ENCODE assay signal across 28 mouse cellular contexts in the genomic region with DNA sequence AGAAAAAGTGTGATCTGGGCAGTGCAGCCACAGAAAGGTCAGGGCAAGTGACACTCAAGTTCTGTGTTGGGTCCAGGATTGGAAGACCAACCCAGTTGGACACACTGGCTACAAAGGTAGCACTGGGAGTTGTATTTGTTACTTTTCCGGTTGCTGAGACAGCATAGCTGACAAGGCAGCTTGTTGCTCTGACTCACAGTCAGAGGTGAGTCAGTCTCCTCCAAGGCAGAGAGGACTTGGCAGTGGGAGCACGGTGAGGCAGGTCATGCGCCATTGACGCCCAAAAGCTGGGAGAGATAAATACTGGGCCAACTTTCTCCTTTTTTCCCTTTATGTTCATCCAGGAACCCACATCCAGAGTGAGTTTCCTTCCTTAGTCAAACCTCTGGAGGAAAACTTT.
DNase-seq lines count a peak whose midpoint lies in the region; ATAC-seq and TF ChIP-seq lines count a peak whose summit lies in the region.
"Had no signal": no experiment of that assay in that cellular context is flagged by ENCODE, and none has a peak within 500 bp of the region (broad histone marks: within the 10 kb centered on the region; RNA-seq: fewer than 3 reads in every experiment).

No protein-coding gene starts in this region.

- no peak for DNase-seq in heart, embryonic 10.5 days (ENCODE audit: low spot score)
- DNase-seq in adrenal gland, postnatal 36 days: peak; percentile 64 to 67
- no peak for DNase-seq in forebrain, embryonic 14.5 days (ENCODE audit: low spot score)
- no peak for DNase-seq in gastrocnemius, postnatal 36 days
- DNase-seq in left cerebral cortex, postnatal 25 days (ENCODE audit: low spot score in 2 of 2): no peak
- DNase-seq: heart, postnatal 10 days; kidney, postnatal 36 days; liver, embryonic 13.5 days; lung, adult 2 months; lung, postnatal 14 days; midbrain, embryonic 14.5 days; retina, postnatal 1 day; right cerebral cortex, postnatal 4 days; thymus, adult 18-20 months; thymus, postnatal 4 days had no signal

- H3K36me3 ChIP-seq in heart, embryonic 10.5 days: no peaks in the 10 kb centered on the region
- no peaks in the 10 kb centered on the region for H3K36me3 ChIP-seq in heart, embryonic 12.5 days
- no peaks in the 10 kb centered on the region for H3K36me3 ChIP-seq in C2C12 (ENCODE audit: control insufficient read depth, insufficient read depth)
- no peaks in the 10 kb centered on the region for H3K36me3 ChIP-seq in forebrain, embryonic 14.5 days (ENCODE audit: control insufficient read depth, insufficient read depth, low read length)
- H3K36me3 ChIP-seq: embryonic facial prominence, embryonic 12.5 days; forebrain, embryonic 12.5 days; hindbrain, embryonic 10.5 days; kidney, embryonic 15.5 days; liver, embryonic 13.5 days; neural tube, embryonic 12.5 days; stomach, embryonic 15.5 days had no signal

- no peak overlapping the region for H3K9ac ChIP-seq in heart, embryonic 12.5 days
- no peak overlapping the region for H3K9ac ChIP-seq in forebrain, embryonic 14.5 days (ENCODE audit: low read length)
- H3K9ac ChIP-seq: embryonic facial prominence, embryonic 12.5 days; forebrain, embryonic 12.5 days; kidney, embryonic 15.5 days; liver, embryonic 13.5 days; neural tube, embryonic 12.5 days; stomach, embryonic 15.5 days had no signal

- peaks cover 29% of the 10 kb centered on the region for H3K4me1 ChIP-seq in heart, embryonic 10.5 days
- peaks cover 28% of the 10 kb centered on the region for H3K4me1 ChIP-seq in heart, embryonic 12.5 days (replicated peaks)
- no peaks in the 10 kb centered on the region for H3K4me1 ChIP-seq in forebrain, embryonic 14.5 days (ENCODE audit: control insufficient read depth, insufficient read depth, low read length)
- H3K4me1 ChIP-seq: embryonic facial prominence, embryonic 12.5 days; forebrain, embryonic 12.5 days; hindbrain, embryonic 10.5 days; neural tube, embryonic 12.5 days had no signal

- H3K4me3 ChIP-seq in heart, embryonic 10.5 days: no peak overlapping the region
- H3K4me3 ChIP-seq in heart, embryonic 12.5 days: no peak overlapping the region
- H3K4me3 ChIP-seq in C2C12 (ENCODE audit: insufficient read depth, poor library complexity, severe bottlenecking): no peak overlapping the region
- H3K4me3 ChIP-seq in forebrain, embryonic 14.5 days (ENCODE audit: low read depth, low read length): no peak overlapping the region
- H3K4me3 ChIP-seq: embryonic facial prominence, embryonic 12.5 days; forebrain, embryonic 12.5 days; hindbrain, embryonic 10.5 days; kidney, embryonic 15.5 days; liver, embryonic 13.5 days; megakaryocyte, embryonic 14.5 days; neural tube, embryonic 12.5 days; stomach, embryonic 15.5 days had no signal

- no peak for TF ChIP-seq CTCF in C2C12 (IDR thresholded peaks at IDR 0.05; ENCODE audit: control insufficient read depth, insufficient read depth, insufficient read length)

- WGBS in heart, embryonic 10.5 days: 90% methylated on average over 4 of the region's 4 CpGs
- WGBS in heart, embryonic 12.5 days: 92% methylated on average over 4 of the region's 4 CpGs
- WGBS in forebrain, embryonic 14.5 days: 94% methylated on average over 4 of the region's 4 CpGs

- no peaks in the 10 kb centered on the region for H3K9me3 ChIP-seq in heart, embryonic 10.5 days
- no peaks in the 10 kb centered on the region for H3K9me3 ChIP-seq in heart, embryonic 12.5 days (replicated peaks)
- no peaks in the 10 kb centered on the region for H3K9me3 ChIP-seq in forebrain, embryonic 14.5 days (replicated peaks; ENCODE audit: control insufficient read depth, low read length)
- H3K9me3 ChIP-seq: embryonic facial prominence, embryonic 12.5 days; forebrain, embryonic 12.5 days; hindbrain, embryonic 10.5 days; kidney, embryonic 15.5 days; liver, embryonic 13.5 days; neural tube, embryonic 12.5 days; stomach, embryonic 15.5 days had no signal

- no peak overlapping the region for H3ac ChIP-seq in C2C12 (ENCODE audit: control insufficient read depth, insufficient read length, low read depth)

- H3K27ac ChIP-seq in heart, embryonic 10.5 days: 0 out of 2 replicates have a peak overlapping the region, but pooled peaks have one; percentile 23
- H3K27ac ChIP-seq in heart, embryonic 12.5 days (ENCODE audit: poor library complexity, severe bottlenecking): no peak overlapping the region
- H3K27ac ChIP-seq in forebrain, embryonic 14.5 days (ENCODE audit: low read depth, low read length): no peak overlapping the region
- H3K27ac ChIP-seq: embryonic facial prominence, embryonic 12.5 days; forebrain, embryonic 12.5 days; hindbrain, embryonic 10.5 days; kidney, embryonic 15.5 days; liver, embryonic 13.5 days; neural tube, embryonic 12.5 days; stomach, embryonic 15.5 days had no signal

- intact Hi-C loops in gastrocnemius, postnatal 36 days (cut with DNase I): no loop called here
- intact Hi-C loops in left cerebral cortex, postnatal 25 days (cut with DNase I): no loop called here

- H3K79me3 ChIP-seq in C2C12 (ENCODE audit: low read depth): no peaks in the 10 kb centered on the region

- H3K27me3 ChIP-seq in heart, embryonic 10.5 days (ENCODE audit: insufficient read depth, poor library complexity, severe bottlenecking): no peaks in the 10 kb centered on the region
- H3K27me3 ChIP-seq in heart, embryonic 12.5 days (replicated peaks): no peaks in the 10 kb centered on the region
- no peaks in the 10 kb centered on the region for H3K27me3 ChIP-seq in C2C12 (ENCODE audit: control insufficient read depth, insufficient read depth, insufficient read length)
- H3K27me3 ChIP-seq in forebrain, embryonic 14.5 days (replicated peaks; ENCODE audit: control insufficient read depth, insufficient read depth, low read length): no peaks in the 10 kb centered on the region
- H3K27me3 ChIP-seq: embryonic facial prominence, embryonic 12.5 days; forebrain, embryonic 12.5 days; kidney, embryonic 15.5 days; liver, embryonic 13.5 days; neural tube, embryonic 12.5 days; Patski; stomach, embryonic 15.5 days had no signal

- no peak for ATAC-seq in heart, embryonic 12.5 days (ENCODE audit: insufficient number of reproducible peaks, low FRiP score)
- no peak for ATAC-seq in forebrain, embryonic 14.5 days
- ATAC-seq: CD4-positive, CD25-positive, alpha-beta regulatory T cell, adult 4 months; hindbrain, embryonic 16.5 days; Patski had no signal

- H3K79me2 ChIP-seq in C2C12 (ENCODE audit: control insufficient read depth, insufficient read depth): no peaks in the 10 kb centered on the region

- no peak overlapping the region for H3K4me2 ChIP-seq in heart, embryonic 12.5 days
- no peak overlapping the region for H3K4me2 ChIP-seq in forebrain, embryonic 14.5 days (ENCODE audit: low read length)
- H3K4me2 ChIP-seq: embryonic facial prominence, embryonic 12.5 days; forebrain, embryonic 12.5 days; heart, embryonic 11.5 days; kidney, embryonic 15.5 days; liver, embryonic 13.5 days; neural tube, embryonic 12.5 days; stomach, embryonic 15.5 days had no signal

TF ChIP-seq in C2C12, 6 proteins besides CTCF, POLR2A, EP300 and RAD21:
- TF ChIP-seq USF1 (IDR thresholded peaks at IDR 0.05; ENCODE audit: low read depth) (peak; percentile 28), MYOD1 (IDR thresholded peaks at IDR 0.05; ENCODE audit: control insufficient read depth, insufficient read length, low read depth) (no peak), MYOG (IDR thresholded peaks at IDR 0.05; ENCODE audit: control insufficient read depth, extremely low read depth, insufficient read length) (no peak), CEBPB (IDR thresholded peaks at IDR 0.05; ENCODE audit: low read depth) (no peak), FOSL1 (IDR thresholded peaks at IDR 0.05; ENCODE audit: insufficient read depth, low read length, poor library complexity, severe bottlenecking) (peak; percentile 73), MAX (IDR thresholded peaks at IDR 0.05) (peak; percentile 91)

Comparison
In these comparisons a context has a peak if more than half of its experiments do, and no peak if none do; other contexts are left out.
1. DNase-seq: peak in adrenal gland, postnatal 36 days (2 of 2); none in heart, embryonic 10.5 days (single experiment), forebrain, embryonic 14.5 days (single experiment), gastrocnemius, postnatal 36 days (0 of 2) and left cerebral cortex, postnatal 25 days (0 of 2).